Mouse (Mus musculus): ENCODE measurements around the gene Dennd2c.

GRCm38 (mm10) chr3:103102454-103103390 lies at the start of gene Dennd2c:
- TF ChIP-seq CTCF (IDR thresholded peaks at IDR 0.05; ENCODE audit: low read depth, low read length) (no peak), POLR2A (IDR thresholded peaks at IDR 0.05; ENCODE audit: extremely low read depth, insufficient read depth, low read length) (no peak)

All from liver, adult 2 months (tissue).